Mouse (Mus musculus) splenic B cell, adult 2 months (primary cell): ENCODE data around the gene Cgn.
"Not testable (repeated sequence)": the region's sequence is repeated elsewhere in the genome, so short reads cannot be mapped to it uniquely, and the experiment has no call there.

Experiments used
- DNase-seq: peaks from one replicate; pipeline ENCODE4 v3.0.0-alpha.2; 2011; ENCODE audit warnings: low read depth, low spot score
- H3K27me3 ChIP-seq: 2 replicates; pipeline ENCODE4 v1.6.1; 2012; ENCODE audit warnings: mild to moderate bottlenecking, low read length, moderate library complexity, mixed read lengths; ENCODE audit not compliant: control insufficient read depth, poor library complexity, insufficient read depth, severe bottlenecking
- H3K36me3 ChIP-seq: 2 replicates; pipeline ENCODE4 v1.6.1; 2012; ENCODE audit warnings: mild to moderate bottlenecking, low read length, moderate library complexity, mixed read lengths; ENCODE audit not compliant: control insufficient read depth, poor library complexity, insufficient read depth, severe bottlenecking

The Cgn gene

DNA sequence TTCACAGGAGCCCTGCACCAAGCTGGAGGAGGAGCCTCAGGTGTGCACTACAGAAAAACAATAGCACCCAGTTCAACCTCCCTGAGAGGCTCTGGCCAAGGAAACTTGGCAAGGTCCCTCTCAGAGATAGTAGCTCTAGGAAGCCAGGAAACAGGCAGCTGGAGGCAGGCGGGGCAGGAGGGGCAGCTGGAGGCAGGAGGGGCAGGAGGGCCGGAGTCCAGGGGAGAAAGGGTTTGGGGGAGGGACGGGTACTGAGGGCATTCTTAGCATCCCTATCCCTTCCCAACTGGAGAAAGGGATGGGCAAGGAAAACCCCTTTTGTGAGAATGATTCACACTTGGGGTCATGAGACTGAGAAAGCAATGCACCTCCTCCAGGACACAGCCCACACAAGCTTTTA lies 4.9 kb downstream of the Cgn start:
- no peaks in the 10 kb centered on the region for H3K27me3 ChIP-seq
- H3K36me3 ChIP-seq: no peaks in the 10 kb centered on the region
- DNase-seq: no peak

DNA sequence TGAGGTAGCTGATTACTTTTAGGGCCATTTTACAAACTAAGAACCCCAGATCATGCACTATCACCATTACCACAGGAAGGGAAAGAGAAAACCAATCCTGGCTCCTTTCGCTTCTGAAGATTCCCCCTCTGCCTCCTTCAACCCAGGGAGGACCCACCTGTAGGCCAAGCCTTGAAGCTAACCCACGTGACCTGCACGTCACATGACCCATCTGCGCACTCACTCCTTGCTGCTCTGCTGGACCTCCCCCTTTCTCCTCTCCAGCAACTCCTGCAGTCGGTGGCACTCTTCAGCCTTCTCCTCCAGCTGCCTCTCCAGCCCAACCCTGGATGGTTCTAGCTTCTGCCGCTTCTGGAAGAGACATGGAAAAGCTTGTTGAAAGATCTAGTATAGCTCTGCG lies 10.4 kb downstream of the Cgn start:
- Histone ChIP-seq H3K36me3 (no peaks in the 10 kb centered on the region), H3K27me3 (no peaks in the 10 kb centered on the region; the same call in 1 of the 2 replicates)
- DNase-seq: no peak

DNA sequence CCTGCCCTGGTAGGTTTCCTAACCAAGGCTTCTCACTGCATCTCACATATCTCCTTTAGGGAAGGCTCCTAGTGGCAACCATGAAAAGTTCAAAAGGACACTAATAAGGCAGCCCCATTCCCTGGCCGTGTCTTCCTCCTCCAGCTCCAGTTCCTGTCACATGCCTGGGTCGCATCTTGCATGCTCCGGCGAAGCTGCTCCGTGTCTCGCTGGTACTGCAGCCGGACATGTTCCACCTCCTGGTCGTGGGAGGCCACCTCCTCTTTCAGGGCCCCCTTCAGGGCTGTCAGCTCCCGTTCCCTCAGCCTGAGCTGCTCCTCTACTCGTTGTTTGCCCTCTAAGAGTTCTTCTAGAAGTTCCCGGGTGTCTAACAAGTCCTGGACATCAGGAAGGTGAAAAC lies 12.3 kb downstream of the Cgn start:
- no peak for DNase-seq
- Histone ChIP-seq H3K36me3 (no peaks in the 10 kb centered on the region), H3K27me3 (no peaks in the 10 kb centered on the region; the same call in 1 of the 2 replicates)

DNA sequence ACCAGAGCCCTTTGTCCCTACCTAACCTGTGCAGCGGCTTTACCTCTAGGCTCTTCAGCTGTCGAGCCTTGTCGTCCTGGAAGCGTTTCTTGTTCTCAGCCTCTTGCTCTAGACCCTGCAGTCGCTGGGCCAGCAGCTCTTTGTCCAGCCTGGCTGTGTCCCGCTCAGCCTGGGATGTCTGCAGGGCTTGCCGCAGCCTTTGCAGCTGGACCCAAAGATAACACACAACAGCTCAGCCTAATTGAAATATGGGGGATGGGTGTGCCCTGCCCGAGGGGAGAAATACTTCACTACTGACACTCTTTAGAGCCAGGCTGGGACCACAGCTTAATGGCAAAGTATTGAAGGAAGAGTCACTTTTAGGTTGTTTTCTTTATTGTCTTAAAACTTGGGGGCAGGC lies 20.8 kb downstream of the Cgn start:
- not testable (repeated sequence) for H3K27me3 ChIP-seq, DNase-seq

DNA sequence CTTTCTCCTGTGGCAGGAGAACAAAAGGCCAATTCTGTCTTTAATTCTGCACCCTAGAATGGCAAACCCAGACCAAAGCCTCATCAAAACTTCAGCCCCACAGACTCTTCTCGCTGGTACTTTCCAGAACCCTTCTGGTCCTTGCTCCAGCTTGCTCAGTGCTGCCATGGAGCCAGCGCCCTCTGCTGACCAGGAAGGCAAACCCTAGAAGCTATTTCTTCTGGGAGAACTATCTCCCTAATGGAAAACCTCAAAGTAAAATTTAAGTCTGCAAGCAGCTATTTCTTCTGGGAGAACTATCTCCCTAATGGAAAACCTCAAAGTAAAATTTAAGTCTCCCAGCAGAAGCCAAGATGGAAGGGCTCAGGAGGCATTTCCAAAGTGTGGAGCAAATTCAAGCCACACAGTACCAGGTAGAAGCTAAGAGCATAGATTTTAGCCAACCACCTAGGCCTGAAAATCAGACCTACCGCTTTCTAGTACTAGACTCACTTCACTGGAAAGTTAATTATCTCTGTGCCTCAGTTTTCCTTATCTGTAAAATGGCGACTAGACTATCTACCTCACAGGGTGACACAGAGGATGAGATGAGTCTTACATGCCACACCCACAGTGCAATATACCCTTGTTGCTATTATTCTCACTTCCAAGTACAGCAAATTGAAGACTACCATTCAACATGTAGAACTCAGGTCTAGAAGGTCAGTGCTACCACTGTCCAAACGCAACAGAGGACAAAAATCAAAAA lies 21.6 kb downstream of the Cgn start:
- not testable (repeated sequence) for DNase-seq, H3K36me3 ChIP-seq, H3K27me3 ChIP-seq

More for the DNA sequence above, 20.8 kb downstream of the Cgn start:
- not testable (repeated sequence) for H3K36me3 ChIP-seq

DNA sequence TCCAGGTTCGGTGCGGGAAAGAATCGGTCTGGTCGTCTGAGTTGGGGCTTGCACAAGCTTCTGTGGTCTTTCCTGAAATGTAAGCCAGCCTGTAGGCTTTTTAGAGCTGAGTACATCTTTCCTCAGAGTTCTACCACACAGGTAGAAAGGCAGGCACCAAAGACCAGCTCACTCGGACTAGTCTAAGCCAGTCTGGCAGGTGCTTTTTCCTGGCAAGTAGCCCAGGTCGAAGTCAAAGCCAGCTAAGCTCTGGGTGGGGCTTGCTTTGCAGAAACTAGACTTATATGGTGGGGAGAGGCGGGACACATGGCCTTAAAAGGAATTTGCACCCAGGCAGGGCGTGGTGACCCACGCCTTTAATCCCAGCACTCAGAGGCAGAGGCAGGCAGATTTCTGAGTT lies 27.9 kb downstream of the Cgn start:
- not testable (repeated sequence) for H3K27me3 ChIP-seq, H3K36me3 ChIP-seq
- DNase-seq: peak; percentile 25

DNA sequence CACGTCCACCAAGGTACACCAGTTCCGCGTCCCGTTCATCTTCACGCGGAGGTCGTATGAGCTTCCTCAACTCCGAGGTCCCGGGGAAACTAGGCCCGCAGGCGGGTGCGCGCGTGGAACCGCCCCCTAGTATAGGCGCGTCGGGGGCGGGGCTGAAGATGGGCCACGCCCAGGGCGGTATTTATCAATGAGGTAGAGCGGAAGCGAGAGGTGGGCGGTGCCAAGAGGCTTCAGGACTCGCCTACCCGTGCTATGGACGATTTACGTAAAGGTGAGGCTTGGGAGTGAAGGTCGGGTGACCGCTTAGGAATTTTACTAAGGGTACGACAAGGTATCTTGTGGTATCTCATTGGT lies 28.3 kb downstream of the Cgn start:
- not testable (repeated sequence) for H3K36me3 ChIP-seq, H3K27me3 ChIP-seq, DNase-seq

DNA sequence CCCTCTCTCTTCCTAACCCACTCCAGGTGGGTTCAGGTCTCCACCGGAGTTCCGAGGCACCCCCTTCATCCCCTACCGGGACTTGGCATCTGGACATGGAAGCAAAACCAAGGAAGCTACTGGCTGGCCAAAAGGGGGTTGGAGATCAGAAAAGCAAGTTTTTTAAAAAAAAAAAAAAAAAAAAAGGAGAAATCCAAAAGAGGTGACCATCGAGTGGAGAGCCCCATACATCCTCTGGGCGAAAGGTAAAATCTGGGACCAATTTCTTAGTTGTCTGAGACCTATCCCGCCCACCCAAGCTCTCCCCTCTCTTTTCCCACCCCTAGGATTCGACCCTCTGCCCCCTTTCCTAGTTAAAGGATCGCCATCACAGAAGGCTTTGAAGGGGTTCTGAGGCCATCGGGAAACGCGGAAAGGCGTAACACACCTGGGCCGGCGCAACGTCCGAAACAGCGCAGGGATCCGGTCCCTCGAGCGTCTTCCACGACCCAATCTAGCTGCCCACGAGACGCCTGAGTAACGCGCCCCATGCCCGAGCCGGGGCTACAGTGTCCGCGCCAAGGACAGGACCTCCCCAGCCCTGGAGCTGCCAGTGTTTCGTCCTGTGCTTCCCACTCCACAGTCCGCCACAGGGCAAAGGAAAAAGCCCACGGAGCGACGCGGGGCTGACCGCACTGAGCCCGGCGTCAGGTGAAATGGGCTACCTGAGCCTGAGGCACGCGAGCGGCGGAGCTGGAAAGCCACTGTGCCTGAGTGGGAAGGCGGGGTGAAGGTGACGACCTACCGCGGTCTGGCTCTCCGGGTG lies 28.8 kb downstream of the Cgn start:
- not testable (repeated sequence) for DNase-seq, H3K27me3 ChIP-seq, H3K36me3 ChIP-seq

DNA sequence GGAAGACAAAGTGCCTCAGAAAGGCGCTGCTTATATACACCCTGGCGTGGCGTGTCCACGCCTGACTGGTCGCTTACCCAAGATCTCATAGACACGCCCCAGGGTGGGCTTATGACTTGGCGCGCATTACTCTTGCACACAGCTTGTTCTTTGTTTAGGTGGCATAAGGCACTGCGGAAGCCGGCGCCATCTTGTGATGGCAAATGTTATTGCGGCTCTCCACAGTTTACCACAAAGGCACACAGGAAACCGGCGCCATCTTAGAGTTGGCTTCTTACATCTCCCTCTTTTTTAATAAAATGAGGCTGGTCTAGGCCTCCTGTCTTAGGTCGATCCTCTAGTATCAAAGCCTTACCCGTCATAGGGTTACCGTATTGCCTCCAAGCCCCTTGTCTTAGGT lies 40.6 kb downstream of the Cgn start:
- Histone ChIP-seq H3K36me3 (no peaks in the 10 kb centered on the region), H3K27me3 (no peaks in the 10 kb centered on the region)
- DNase-seq: no peak

DNA sequence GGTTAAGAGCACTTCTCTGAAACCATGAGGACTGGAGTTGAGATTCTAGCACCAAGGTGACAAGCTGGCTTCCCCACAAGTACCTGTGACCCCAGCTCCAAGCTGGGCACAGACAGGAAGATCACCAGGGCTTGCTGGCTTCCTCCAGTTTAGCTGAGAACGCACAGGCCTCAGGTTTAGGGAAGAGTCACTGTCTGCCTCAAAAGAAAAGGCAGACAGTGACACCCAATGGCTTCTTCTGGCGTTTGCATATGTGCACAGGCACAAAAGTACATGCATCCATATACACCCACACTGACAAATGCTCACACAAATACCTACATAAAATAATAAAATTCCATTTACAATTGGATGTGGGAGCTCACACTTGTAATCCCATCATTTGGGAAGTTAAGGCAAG lies 62.7 kb downstream of the Cgn start:
- H3K27me3 ChIP-seq, DNase-seq, H3K36me3 ChIP-seq: not testable (repeated sequence)

DNA sequence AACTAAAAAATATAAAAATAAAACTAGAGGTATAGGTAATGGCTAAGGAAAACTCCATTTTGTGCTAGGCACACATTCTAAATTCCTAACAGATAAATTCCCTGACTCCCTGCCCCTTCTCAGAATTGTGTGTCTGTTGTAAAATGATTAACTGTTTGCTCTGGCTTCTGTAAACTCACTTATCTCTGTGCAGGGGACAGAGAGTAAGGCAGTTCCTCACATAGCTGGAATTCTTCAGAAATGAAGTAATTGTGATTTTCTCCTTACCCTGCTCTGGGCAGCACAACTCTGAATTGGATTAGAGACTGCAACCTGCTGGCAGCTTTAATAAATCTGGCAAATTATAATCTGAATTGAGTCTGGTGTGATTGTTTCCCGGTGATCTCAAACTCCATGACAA lies 68.0 kb downstream of the Cgn start:
- DNase-seq: not testable (repeated sequence)

DNA sequence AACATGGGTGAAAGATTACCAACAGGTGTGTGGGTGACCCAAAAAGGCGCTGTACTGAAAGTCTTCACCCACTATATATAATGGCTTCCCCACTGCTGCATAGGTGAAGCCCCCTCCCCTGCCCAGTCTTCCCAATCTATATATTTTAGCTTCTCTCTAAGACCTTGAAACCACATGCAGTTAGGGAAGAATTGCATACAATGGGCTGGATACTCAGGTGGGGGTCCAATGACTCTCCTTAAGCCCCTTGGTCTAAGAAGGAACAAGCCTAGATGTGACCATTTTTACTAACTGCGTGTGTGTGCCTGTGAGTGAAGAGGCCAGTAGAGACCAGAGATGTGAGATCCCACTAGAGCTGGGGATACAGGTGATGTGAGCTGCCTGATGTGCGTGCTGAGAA lies 72.9 kb downstream of the Cgn start:
- not testable (repeated sequence) for H3K27me3 ChIP-seq, DNase-seq, H3K36me3 ChIP-seq

More for the DNA sequence above, 68.0 kb downstream of the Cgn start:
- not testable (repeated sequence) for H3K36me3 ChIP-seq, H3K27me3 ChIP-seq

DNA sequence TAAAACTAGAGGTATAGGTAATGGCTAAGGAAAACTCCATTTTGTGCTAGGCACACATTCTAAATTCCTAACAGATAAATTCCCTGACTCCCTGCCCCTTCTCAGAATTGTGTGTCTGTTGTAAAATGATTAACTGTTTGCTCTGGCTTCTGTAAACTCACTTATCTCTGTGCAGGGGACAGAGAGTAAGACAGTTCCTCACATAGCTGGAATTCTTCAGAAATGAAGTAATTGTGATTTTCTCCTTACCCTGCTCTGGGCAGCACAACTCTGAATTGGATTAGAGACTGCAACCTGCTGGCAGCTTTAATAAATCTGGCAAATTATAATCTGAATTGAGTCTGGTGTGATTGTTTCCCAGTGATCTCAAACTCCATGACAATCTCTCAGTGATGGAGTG lies 75.7 kb downstream of the Cgn start:
- not testable (repeated sequence) for H3K36me3 ChIP-seq, DNase-seq, H3K27me3 ChIP-seq
